Mouse (Mus musculus) embryo, embryonic 10.5 days (tissue): ENCODE results near the gene Gper1.
A peak's percentile ranks its signal among the peaks of the same experiment; 100 is the strongest.

ENCODE experiments used
- DNase-seq: peaks from one replicate; pipeline ENCODE4 v3.0.0-alpha.2; 2015; ENCODE audit warnings: low spot score

The Gper1 gene

DNA sequence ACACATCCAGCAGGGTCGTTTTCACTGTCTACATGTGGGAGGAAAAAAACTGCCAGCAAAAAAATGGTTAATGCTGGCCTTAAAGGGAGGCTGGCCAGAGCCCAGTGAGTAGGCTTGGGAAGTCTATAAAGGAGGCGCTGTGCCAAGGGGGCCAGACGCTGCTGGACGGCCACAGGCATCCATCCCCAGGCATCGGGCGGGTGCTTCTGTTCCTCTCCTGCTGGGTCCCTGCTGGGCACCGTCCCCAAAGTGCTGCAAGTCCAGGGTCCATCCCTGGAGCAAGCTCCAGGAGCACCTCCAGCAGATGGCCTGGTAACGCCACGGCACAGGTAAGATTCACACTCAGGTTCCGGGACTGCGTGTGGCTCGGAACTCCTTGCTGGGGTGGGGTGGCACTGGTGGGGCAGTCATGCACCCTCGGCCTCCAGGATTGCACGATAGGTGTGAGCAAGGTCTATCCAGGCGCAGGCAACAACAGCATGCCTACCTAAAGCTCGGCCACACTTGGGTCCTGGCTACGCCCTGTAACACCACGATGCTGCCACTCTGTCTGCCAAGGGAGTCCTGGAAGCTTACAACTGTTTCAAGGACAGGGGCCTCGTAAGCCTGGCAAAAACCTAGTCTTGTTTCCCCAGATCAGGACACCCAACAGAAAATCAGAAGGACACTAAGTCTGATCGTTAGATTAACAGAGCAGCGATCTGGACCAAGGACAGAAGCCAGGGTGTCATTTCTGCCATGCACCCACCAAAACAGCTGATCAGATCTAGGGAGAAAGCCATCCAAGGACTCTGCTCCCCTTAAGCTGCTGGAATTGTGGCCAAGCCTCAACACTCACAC, at the start of gene Gper1:
Gper1 (plus strand) TSS at position 126 of the 840 bp plus-strand sequence.
- no peak for DNase-seq

GRCm38 (mm10) chr5:139373889-139374444, 49.0 kb upstream of the Gper1 start:
- no peak for DNase-seq

DNA sequence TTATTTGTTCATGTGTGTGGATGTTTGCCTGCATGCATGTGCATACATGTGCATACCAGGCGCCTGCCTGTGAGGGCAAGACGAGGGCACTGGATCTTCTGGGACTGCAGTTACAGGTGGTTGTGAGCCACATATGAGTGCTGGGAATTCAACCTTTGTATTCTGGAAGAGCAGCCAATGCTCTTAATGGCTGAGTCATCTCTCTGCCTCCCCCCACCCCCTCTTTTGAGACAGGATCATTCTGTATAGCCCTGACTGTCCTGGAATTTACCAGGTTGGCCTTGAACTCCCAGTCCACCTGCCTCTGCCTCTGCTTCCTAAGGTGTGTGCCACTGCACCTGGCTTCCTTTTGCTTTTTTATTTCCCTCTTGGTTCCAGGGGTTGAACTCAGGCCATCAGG, 48.1 kb upstream of the Gper1 start:
- no peak for DNase-seq

DNA sequence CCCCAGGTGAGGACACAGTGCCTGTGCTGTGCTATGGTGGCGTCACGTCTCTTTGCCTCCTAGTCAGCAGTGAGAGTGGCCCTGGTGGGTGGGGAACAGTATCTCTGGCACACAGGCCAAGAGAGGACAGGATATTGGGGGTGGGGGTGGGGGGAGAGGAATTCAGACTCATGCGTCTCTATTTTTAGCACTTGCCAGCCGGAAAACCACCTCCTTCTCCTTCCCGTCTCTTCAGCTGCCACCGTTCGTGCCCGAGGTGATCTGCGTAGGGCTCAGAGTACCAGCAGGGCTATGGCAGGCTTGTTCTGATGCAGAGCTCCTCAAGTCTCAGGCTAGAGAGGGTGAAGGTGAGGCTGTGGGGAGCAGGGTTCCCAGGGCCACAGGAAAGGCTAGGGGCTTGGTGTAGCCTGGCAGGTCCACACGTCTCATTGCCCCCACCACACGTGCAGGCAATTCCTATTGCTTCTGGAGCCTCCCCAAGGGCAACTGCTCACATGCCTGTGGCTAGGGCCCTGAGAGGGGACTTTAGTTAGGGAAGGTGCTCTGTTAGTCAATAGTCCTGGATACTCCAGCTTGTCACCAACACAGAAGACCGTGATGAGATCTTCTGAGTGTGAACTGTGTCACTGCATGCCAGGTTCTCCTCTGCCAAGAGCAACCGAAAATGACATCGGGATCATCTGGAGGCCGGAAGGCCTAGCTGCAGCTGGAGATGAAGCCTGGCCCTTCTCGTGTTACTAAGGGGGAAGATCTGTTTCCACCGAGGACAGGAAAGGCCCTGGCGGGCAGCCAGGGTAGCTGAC, 45.3 kb upstream of the Gper1 start, which contains the start of gene Gpr146:
Gpr146 (plus strand) TSS at position 230 of the 803 bp plus-strand sequence.
- no peak for DNase-seq

DNA sequence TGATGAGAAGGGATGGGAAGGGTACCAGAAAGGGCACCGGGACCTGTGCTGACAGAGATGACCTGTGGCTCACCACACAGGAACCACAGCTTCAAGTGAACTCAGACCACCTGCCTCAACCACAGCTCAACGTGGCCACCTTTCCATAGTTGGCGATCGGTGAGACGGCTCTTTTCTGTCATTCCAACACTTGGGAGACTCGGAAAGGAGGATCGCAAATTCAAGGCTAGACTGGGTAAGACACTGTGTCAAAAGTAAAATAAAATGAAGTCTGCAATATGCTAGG, 44.7 kb upstream of the Gper1 start:
- no peak for DNase-seq

DNA sequence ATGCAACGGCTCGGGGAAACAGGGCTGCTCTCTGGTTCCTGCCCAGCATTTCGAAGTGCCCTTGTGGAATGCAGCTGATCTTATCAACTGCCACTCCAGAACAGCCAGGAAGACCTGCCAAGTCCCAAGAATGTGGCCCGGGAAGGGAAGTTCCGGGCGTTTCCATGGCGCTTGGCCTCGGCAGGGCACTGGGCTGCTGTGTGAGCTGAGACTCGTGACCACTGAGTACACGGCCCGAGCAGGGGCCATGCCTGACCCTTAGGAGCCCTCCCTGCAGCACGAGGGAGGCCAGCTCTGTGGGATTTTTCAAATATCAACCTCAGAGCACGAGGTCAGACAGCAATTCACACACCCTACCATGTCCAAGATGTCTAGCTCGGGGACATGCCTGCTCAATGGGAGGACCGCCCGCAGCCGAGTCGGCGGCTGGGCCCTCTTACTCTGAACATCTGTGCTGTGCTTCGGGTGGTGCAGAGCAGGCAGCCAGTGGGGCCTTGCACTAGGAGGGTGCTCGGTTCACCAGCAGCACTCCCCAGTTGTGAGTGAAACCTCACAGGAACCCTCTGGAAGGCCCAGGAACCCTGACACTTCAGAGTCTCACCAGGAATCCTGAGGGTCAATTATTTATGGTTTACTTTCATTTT, 43.8 kb upstream of the Gper1 start:
- peak; percentile 53 for DNase-seq

DNA sequence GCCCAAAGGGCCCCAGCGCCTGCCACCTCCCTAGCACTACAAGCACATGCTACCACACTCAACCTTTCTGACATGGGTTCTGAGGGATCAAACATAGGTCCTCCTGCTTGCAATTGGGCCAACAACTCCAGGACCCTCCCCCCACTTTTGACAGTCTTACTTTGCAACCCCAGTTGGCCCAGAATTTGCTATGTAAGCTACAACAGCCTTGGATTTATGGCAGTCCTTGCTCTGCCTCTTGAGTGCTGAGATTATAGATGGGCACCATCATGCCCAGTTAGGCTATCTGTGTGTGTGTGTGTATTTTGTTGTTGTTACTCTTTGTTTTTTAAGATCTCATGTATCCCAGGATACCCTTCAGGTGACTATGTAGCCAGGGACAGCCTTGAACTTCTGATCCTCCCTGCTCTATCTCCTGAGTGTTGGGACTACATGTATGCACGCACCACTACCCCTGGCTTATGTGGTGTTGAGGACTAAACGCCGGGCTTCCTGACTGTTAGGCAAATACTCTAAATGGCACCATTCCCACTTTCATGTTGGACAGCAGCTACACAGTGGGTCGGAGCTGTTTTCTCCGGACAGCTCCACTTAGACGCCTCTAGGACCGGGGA, 43.1 kb upstream of the Gper1 start:
- DNase-seq = no peak

GRCm38 (mm10) chr5:139380385-139381248, 42.3 kb upstream of the Gper1 start:
- peak; percentile 95 for DNase-seq

- DNase-seq = no peak
These were observed 41.1 kb upstream of the Gper1 start for GRCm38 (mm10) chr5:139381586-139382513.

DNA sequence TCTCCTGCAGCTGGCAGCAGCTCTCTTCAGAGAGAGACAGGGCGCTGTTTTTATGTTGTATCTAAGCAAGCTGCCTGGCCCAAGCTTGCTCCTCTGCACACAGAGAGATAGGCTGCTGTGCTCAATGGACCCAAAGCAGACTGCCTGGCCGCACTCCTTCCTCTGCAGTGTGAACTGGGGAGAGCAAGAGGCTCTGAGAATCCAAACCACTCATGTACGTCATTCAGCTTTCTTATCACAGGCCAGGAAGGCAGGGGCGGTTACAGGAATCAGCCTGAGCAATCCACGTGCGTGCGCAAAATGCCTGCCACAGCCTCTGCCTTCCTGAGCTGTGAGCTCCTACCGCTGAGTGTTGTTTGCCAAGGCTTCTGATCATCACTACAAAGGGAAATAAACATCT, 40.2 kb upstream of the Gper1 start:
- no peak for DNase-seq

- DNase-seq = no peak
These were observed 39.7 kb upstream of the Gper1 start for GRCm38 (mm10) chr5:139383234-139383633.

DNA sequence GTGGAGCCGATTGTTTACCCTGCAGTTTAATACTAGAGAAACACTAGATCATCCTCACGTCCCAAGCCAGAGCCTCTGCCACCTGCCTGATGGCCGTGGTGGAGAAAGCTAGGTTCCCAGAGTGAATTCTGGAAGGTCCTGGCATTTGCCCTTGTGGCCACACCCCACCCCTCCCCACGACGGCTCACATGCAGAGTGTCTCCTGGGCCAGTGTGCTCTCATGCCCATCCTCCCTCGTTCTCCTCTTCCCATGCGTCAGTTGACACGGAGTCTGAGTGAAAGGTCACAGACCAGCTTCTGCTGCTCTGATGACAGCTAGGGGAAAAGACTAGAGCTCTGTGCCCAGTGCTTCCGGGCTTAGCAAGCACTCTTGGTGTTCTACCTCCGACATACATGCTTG, 38.4 kb upstream of the Gper1 start:
- no peak for DNase-seq

DNA sequence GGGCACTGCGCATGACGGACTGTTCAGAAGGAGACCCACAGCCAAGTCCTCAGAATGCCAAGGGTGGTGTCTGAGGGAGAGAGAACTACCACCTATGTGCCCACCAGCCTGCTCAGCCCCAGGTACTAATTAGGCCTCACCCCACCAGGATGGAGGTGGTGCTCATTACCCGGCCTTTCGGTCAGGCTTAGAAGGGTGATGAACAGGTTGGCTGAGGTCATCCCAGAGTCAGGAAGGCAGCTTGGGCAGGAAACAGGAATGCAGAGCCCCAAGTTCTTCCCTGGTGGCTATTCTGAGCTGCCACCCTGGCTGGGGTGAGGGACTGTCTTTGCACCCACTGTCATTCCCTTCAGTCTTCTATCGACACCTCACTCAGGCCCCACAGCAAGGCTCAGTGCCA, 36.9 kb upstream of the Gper1 start:
- DNase-seq = no peak

DNA sequence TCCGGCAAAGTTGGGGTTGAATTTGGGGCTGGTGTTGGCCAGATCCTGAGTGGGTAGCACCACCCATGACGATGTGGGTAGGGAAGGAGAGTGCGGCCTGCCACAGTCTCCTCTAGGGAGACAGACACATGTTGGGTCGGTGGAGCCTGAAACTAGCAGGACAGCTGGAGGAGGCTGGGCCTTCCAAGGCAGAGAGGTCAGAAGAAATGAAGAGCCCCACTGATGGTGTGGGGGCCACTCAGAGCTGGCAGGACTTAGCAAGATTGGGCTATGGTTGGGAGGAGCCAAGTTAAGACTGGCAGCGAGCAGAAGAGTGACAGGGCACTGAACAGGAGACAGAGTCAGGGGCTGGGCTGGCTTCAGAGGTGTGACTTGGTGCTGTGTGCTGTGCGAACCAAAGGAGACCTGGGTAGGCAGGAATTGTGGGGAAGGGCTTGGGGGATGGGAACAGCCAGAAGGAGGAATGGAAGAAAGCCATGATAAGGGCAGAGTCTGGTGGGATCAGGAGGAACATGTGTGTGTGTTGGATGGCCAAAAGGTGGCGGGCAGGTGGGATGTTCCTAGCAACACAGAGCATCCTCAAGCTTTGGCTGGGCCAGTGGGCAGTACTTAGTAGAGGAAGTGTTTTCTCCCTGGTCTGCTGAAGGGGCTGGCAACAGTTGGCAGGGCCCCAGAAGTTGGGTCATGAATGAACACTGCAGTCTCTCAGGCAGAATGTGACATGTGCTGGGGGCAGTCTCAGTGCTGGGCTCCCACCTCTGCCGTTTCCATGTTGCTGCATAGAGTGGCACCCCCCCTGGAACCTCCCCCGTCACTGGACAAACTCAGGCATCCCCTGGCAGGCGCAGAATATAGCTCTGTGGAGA, 35.4 kb upstream of the Gper1 start:
- DNase-seq = no peak

DNA sequence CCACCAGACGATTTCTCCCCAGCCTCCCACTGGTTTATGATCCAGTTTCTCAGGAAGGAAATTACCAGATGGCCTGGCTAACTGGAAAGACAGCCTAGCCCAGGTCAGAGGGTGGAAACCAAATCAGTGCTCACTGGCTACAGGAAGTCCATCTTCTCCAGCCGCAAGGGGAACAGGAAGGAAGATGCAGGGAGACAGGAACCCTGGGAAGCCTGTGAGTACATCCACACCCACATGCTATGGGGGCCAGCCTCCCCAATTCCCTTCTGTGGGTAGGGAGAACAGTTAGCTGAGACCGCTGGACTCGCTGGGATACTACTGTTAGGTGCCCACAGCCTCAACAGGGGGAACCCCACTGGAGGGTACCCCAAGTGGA, 34.8 kb upstream of the Gper1 start:
- no peak for DNase-seq

GRCm38 (mm10) chr5:139388694-139389675, 34.0 kb upstream of the Gper1 start:
- DNase-seq = no peak

- DNase-seq = no peak
These were observed 33.3 kb upstream of the Gper1 start for GRCm38 (mm10) chr5:139389676-139390061.
